Mouse (Mus musculus): Measurements from ENCODE around the gene Dcbld2.

DNA sequence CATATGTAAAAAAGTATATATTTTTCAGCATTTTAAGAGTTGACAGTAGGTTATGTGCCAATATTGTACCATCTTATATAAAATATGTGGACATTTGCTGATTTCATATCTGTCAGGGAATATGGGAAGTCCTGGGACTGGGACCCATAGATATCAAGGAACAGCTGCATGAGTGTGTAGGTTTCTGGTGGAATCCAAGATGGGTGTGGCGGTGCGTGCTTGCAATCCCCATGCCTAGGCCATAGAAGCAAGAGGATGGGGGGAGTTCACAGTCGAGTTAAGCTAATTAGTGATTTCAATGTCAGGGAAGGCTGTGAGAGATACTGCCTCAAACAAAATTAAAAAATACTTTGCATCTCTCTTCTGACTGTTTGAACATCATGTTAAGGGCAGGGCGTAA, 40.8 kb downstream of the Dcbld2 start:
- TF ChIP-seq CTCF (conservative IDR thresholded peaks at IDR 0.05; ENCODE audit: low read length) (no peak), POU5F1 (IDR thresholded peaks at IDR 0.05; ENCODE audit: borderline replicate concordance, low read length) (no peak), NANOG (IDR thresholded peaks at IDR 0.05; ENCODE audit: borderline replicate concordance, low read length) (no peak)

Measured in E14TG2a.4 (cell line).